Mouse (Mus musculus) stomach, postnatal 0 days (tissue): Measurements from ENCODE around the gene Lbx2. TPM values are rescaled to one million over a fixed set of nuclear protein-coding genes. Genes with fewer than 3 reads are reported as not detected.
A peak's percentile ranks its signal among the peaks of the same experiment; 100 is the strongest.

Experiments
- ATAC-seq: fragments of 200-750 bp; cut with Nextera tagmentation; 2 replicates; pipeline ENCODE4 v1.8.0; 2017; ENCODE audit not compliant: low FRiP score, low TSS enrichment
- DNase-seq: peaks from one replicate; pipeline ENCODE4 v3.0.0-alpha.2; 2016; ENCODE audit warnings: low spot score
- H3K27ac ChIP-seq: fragments of 300-500 bp; sonication (generic); replicated peaks from 2 replicates; pipeline ENCODE4 v1.5.1; 2014; ENCODE audit warnings: mild to moderate bottlenecking, control low read depth
- H3K27me3 ChIP-seq: fragments of 300-500 bp; sonication (generic); 2 replicates; pipeline ENCODE4 v1.6.1; 2014; ENCODE audit warnings: low read length; ENCODE audit not compliant: control insufficient read depth, insufficient read depth
- H3K36me3 ChIP-seq: fragments of 300-500 bp; sonication (generic); 2 replicates; pipeline ENCODE4 v1.6.1; 2014; ENCODE audit warnings: low read length, mixed read lengths; ENCODE audit not compliant: control insufficient read depth, insufficient read depth
- H3K4me1 ChIP-seq: fragments of 300-500 bp; sonication (generic); replicated peaks from 2 replicates; pipeline ENCODE4 v1.6.1; 2014; ENCODE audit warnings: antibody characterized with exemption; ENCODE audit not compliant: control insufficient read depth, insufficient read depth
- H3K4me2 ChIP-seq: fragments of 300-500 bp; sonication (generic); replicated peaks from 2 replicates; pipeline ENCODE4 v1.6.1; 2014; ENCODE audit warnings: low read depth, mild to moderate bottlenecking, control low read depth, moderate library complexity
- H3K4me3 ChIP-seq: fragments of 300-500 bp; sonication (generic); 2 replicates; pipeline ENCODE4 v1.5.1; 2014; ENCODE audit warnings: low read depth, low read length, control low read depth
- H3K9ac ChIP-seq: fragments of 300-500 bp; sonication (generic); 2 replicates; pipeline ENCODE4 v1.6.1; 2014; ENCODE audit warnings: mild to moderate bottlenecking, low read length, control low read depth, mixed read lengths
- H3K9me3 ChIP-seq: fragments of 300-500 bp; sonication (generic); 2 replicates; pipeline ENCODE4 v1.6.1; 2016; ENCODE audit warnings: low read length; ENCODE audit not compliant: control insufficient read depth
- CTCF ChIP-seq: IDR thresholded peaks from 2 replicates; pipeline ENCODE4 v1.5.1; 2016; ENCODE audit warnings: antibody characterized with exemption, low read depth, mild to moderate bottlenecking, moderate library complexity
- EP300 ChIP-seq: optimal IDR thresholded peaks from 2 replicates; pipeline ENCODE3; 2016; ENCODE audit warnings: antibody characterized with exemption
- WGBS: fragments of 180-500 bp; shearing (Covaris S2); extraction: QIAGEN DNeasy Blood & Tissue Kit; methylation state at CpG from one replicate; pipeline ENCODE4 v1.1.7; 2014; 5-methylcytosine and 5-hydroxymethylcytosine counted together
- polyA plus RNA-seq: library from polyadenylated mRNA; unstranded; fragments of >200 nt; fragmentation: Nextera tagmentation; extraction: Ambion mirVana; gene quantifications from 2 replicates; pipeline ENCODE4 v1.2.1, GENCODE M21; 2015

Lbx2 gene
- polyA plus RNA-seq, 1 experiment from 2014 or later, result 0.53 TPM

- Histone ChIP-seq H3K4me2 (no peak overlapping the region), H3K36me3 (no peaks in the 10 kb centered on the region), H3K9me3 (no peaks in the 10 kb centered on the region), H3K4me1 (no peaks in the 10 kb centered on the region), H3K27ac (no peak overlapping the region), H3K9ac (no peak overlapping the region), H3K27me3 (no peaks in the 10 kb centered on the region), H3K4me3 (no peak overlapping the region)
- DNase-seq (no peak), ATAC-seq (peak; percentile 37; the same call in 1 of the 2 replicates)
- TF ChIP-seq CTCF, result no peak
- TF ChIP-seq EP300, result no peak
- WGBS, result 91% methylated on average over 5 of the region's 5 CpGs
These were observed 42.2 kb upstream of the Lbx2 start for GRCm38 (mm10) chr6:83043993-83044392.

GRCm38 (mm10) chr6:83044742-83045141 lies 41.4 kb upstream of the Lbx2 start:
- Histone ChIP-seq H3K4me2 (no peak overlapping the region), H3K9me3 (no peaks in the 10 kb centered on the region), H3K27ac (no peak overlapping the region), H3K4me3 (no peak overlapping the region), H3K36me3 (no peaks in the 10 kb centered on the region), H3K9ac (no peak overlapping the region), H3K27me3 (no peaks in the 10 kb centered on the region), H3K4me1 (no peaks in the 10 kb centered on the region)
- ATAC-seq, result no peak
- WGBS, result 63% methylated on average over 9 of the region's 9 CpGs
- TF ChIP-seq CTCF, result no peak
- TF ChIP-seq EP300, result no peak
- DNase-seq, result no peak

DNA sequence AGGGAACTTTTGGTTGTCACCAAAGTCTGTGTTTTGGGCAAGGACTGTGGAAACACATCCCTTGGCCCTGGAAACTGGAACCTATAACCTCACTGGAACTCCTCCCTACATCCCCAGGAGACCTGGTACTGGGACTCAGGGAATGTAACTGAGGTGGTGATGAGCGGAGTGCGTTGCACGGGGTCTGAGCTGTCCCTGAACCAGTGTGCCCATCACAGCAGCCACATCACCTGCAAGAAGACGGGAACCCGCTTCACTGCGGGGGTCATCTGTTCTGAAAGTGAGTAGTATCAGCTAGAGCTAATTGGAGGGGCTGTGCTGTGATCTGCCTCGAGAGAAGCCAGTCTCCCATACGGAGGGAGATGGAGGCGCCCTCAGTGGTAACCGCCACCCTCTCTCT lies 36.8 kb upstream of the Lbx2 start:
- no peaks in the 10 kb centered on the region for H3K9me3 ChIP-seq
- no peak for TF ChIP-seq EP300
- no peak for TF ChIP-seq CTCF
- no peak overlapping the region for H3K4me3 ChIP-seq
- no peaks in the 10 kb centered on the region for H3K27me3 ChIP-seq
- ATAC-seq (no peak), DNase-seq (no peak)
- H3K9ac ChIP-seq, result no peak overlapping the region
- H3K4me2 ChIP-seq, result no peak overlapping the region
- peaks cover 3% of the 10 kb centered on the region; the same call in 1 of the 2 replicates for H3K36me3 ChIP-seq
- 0 out of 2 replicates have a peak, but pooled peaks cover 3% of the 10 kb centered on the region for H3K4me1 ChIP-seq
- no peak overlapping the region for H3K27ac ChIP-seq
- 72% methylated on average over 10 of the region's 10 CpGs for WGBS

DNA sequence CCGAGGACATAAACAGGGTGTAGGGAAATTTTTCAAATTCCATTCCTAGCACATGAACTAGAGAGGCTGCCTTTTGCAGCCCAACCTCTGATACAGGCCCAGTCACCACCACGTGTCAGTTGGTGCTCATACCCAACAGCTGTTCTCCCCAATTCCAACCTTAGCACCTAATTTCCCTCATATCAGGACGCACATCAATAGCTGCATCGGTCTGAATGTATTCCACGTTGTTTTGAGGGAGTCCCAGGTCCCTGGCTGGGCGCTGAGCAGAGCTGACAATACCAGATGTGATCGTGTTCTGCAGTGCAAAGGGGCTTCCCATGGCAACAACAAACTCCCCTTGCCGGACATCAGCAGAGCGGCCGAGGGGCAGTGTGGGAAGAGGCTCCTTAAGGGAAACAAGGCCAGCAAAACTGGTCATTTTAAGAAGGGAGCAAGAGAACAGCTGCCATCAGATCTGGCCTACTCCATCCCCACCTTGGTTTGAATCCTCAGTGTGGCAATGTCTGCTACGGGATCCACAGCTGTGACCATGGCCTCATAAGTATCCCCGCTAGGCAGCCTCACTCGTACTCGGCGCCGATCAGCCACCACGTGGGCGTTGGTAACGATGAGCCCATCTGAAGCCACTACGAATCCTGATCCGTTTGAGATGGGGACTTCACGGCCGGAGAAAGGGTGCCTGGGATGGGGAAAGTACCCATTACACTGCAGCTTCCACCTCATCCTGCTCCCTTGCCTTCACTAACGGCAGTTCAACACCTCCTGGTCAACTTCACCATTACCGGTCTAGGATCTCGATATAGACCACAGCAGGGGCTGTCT lies 32.8 kb upstream of the Lbx2 start:
- peak; percentile 35 for DNase-seq
- 3% methylated on average over 26 of the region's 26 CpGs for WGBS
- Histone ChIP-seq H3K9me3 (no peaks in the 10 kb centered on the region), H3K4me1 (peaks cover 3% of the 10 kb centered on the region; the same call in 1 of the 2 replicates), H3K9ac (peak overlapping the region; percentile 96), H3K36me3 (peaks cover 14% of the 10 kb centered on the region), H3K4me3 (peak overlapping the region; percentile 95), H3K27ac (peak overlapping the region; percentile 71), H3K4me2 (peak overlapping the region; percentile 97), H3K27me3 (no peaks in the 10 kb centered on the region)
- TF ChIP-seq CTCF (no peak), EP300 (no peak)
- no peak for ATAC-seq

- under 1% methylated on average over 58 of the region's 64 CpGs for WGBS
These were observed 31.9 kb upstream of the Lbx2 start, which contains the start of gene Aup1 for GRCm38 (mm10) chr6:83054074-83054851. Gene Aup1, plus strand, starts transcription at chr6:83054521.

More at GRCm38 (mm10) chr6:83054074-83054851, 31.9 kb upstream of the Lbx2 start, which contains the start of gene Aup1:
- DNase-seq, result peak; percentile 99
- TF ChIP-seq CTCF, result no peak
- peak; percentile 6 for TF ChIP-seq EP300
- Histone ChIP-seq H3K9ac (peak within 1 kb of the TSS; percentile 96), H3K36me3 (peaks cover 14% of the 10 kb centered on the region), H3K9me3 (no peaks in the 10 kb centered on the region), H3K4me2 (peak within 1 kb of the TSS; percentile 97), H3K4me1 (peaks cover 3% of the 10 kb centered on the region; the same call in 1 of the 2 replicates), H3K4me3 (peak within 1 kb of the TSS; percentile 95), H3K27me3 (no peaks in the 10 kb centered on the region), H3K27ac (peak within 1 kb of the TSS; percentile 91)
- ATAC-seq, result peak; percentile 95
